Comparison of ENCODE assay signal across 8 mouse cellular contexts in the genomic region with DNA sequence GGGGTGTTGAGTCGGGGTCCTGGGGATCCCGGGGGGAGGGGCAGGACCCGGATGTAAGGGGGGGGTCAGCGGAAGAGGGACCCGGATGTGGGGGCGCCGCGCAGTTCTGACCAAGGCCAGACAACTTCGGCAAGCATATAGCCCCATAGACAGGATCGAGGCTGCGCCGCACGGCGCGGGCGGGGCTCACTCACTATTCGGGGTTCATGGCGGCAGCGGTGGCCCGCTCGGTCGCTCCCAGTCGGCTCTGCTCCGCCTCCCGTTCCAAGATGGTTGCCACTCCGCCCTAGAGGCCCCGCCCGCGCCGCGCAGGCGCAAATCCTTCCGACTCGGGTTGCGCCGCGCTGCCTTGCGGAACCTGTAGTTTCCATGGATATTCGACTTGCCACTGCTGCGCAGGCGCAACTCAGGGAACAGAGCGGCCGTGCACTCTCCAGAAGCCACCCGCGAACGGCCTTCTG. TPM values are rescaled to one million over a fixed set of nuclear protein-coding genes. Genes with fewer than 3 reads are reported as not detected.
DNase-seq lines count a peak whose midpoint lies in the region; ATAC-seq and TF ChIP-seq lines count a peak whose summit lies in the region.

A gene (minus strand): TSS at position 342 of the 461 bp plus-strand sequence.

- peaks cover 52% of the 10 kb centered on the region for H3K4me1 ChIP-seq in erythroblast, embryonic 14.5 days (ENCODE audit: control insufficient read depth)
- H3K4me1 ChIP-seq in heart, embryonic 11.5 days (ENCODE audit: control insufficient read depth, insufficient read depth, low read length) = peaks cover 15% of the 10 kb centered on the region
- H3K4me1 ChIP-seq in kidney, embryonic 16.5 days (ENCODE audit: insufficient read depth, low read length) = peaks cover 28% of the 10 kb centered on the region
- peaks cover 3% of the 10 kb centered on the region for H3K4me1 ChIP-seq in liver, adult 2 months (ENCODE audit: control insufficient read depth, insufficient read depth, low read length)

- H3K9ac ChIP-seq in heart, embryonic 11.5 days (ENCODE audit: low read depth, low read length) = peak within 1 kb of the TSS; percentile 86
- H3K9ac ChIP-seq in kidney, embryonic 16.5 days (replicated peaks; ENCODE audit: low read length) = peak within 1 kb of the TSS; percentile 94
- peak within 1 kb of the TSS; percentile 99 for H3K9ac ChIP-seq in liver, adult 2 months (ENCODE audit: low read depth, low read length)

- H3K4me3 ChIP-seq in C2C12 (ENCODE audit: insufficient read depth, poor library complexity, severe bottlenecking) (peak within 1 kb of the TSS; percentile 97), myocyte (peak within 1 kb of the TSS; percentile 86)
- peak within 1 kb of the TSS; percentile 65 for H3K4me3 ChIP-seq in erythroblast, embryonic 14.5 days (replicated peaks)
- peak within 1 kb of the TSS; percentile 92 for H3K4me3 ChIP-seq in heart, embryonic 11.5 days (ENCODE audit: low read depth, low read length)
- peak within 1 kb of the TSS; percentile 88 for H3K4me3 ChIP-seq in kidney, embryonic 16.5 days (ENCODE audit: low read length)
- H3K4me3 ChIP-seq in liver, adult 2 months (ENCODE audit: insufficient read depth, low read depth, low read length) = peak within 1 kb of the TSS; percentile 99

- WGBS in heart, embryonic 11.5 days (ENCODE audit: insufficient replicate concordance) = under 1% methylated on average over 45 of the region's 46 CpGs
- 0% methylated on average over 45 of the region's 46 CpGs for WGBS in kidney, embryonic 16.5 days
- under 1% methylated on average over 46 of the region's 46 CpGs for WGBS in liver, adult 2 months

- peak; percentile 99 for DNase-seq in brain, embryonic 14.5 days (ENCODE audit: low read depth)
- peak; percentile 88 for DNase-seq in liver, adult 2 months (ENCODE audit: extremely low read depth, low read depth, low spot score)
- peak; percentile 99 for DNase-seq in splenic B cell, adult 2 months (ENCODE audit: low read depth, low spot score)

- no peak for TF ChIP-seq CTCF in C2C12 (IDR thresholded peaks at IDR 0.05; ENCODE audit: control insufficient read depth, insufficient read depth, insufficient read length)
- no peak for TF ChIP-seq CTCF in brain, embryonic 14.5 days (IDR thresholded peaks at IDR 0.05; ENCODE audit: borderline replicate concordance, extremely low read depth, insufficient read depth, insufficient read length)
- no peak for TF ChIP-seq CTCF in liver, adult 2 months (IDR thresholded peaks at IDR 0.05; ENCODE audit: low read depth, low read length)

- TF ChIP-seq POLR2A in brain, embryonic 14.5 days (IDR thresholded peaks at IDR 0.05; ENCODE audit: borderline replicate concordance, extremely low read depth, insufficient read depth, insufficient read length, poor library complexity, severe bottlenecking) = peak; percentile 70; the same call in 1 of the 2 replicates
- 0 out of 2 replicates have a peak, but pooled peaks have one; percentile 25 for TF ChIP-seq POLR2A in liver, adult 2 months (IDR thresholded peaks at IDR 0.05; ENCODE audit: extremely low read depth, insufficient read depth, low read length)
- peak; percentile 81 for TF ChIP-seq POLR2A in myocyte (IDR thresholded peaks at IDR 0.05; ENCODE audit: insufficient read length, low read depth)

- H3K27me3 ChIP-seq in C2C12 (ENCODE audit: control insufficient read depth, insufficient read depth, insufficient read length) (no peaks in the 10 kb centered on the region), myocyte (ENCODE audit: control insufficient read depth, insufficient read depth, insufficient read length) (no peaks in the 10 kb centered on the region)
- H3K27me3 ChIP-seq in erythroblast, embryonic 14.5 days (ENCODE audit: control insufficient read depth) = no peaks in the 10 kb centered on the region
- no peaks in the 10 kb centered on the region for H3K27me3 ChIP-seq in heart, embryonic 11.5 days (ENCODE audit: control insufficient read depth, insufficient read depth, low read length)
- H3K27me3 ChIP-seq in kidney, embryonic 16.5 days (ENCODE audit: insufficient read depth, low read length) = no peaks in the 10 kb centered on the region
- H3K27me3 ChIP-seq in liver, adult 2 months (ENCODE audit: control insufficient read depth, insufficient read depth, low read length) = no peaks in the 10 kb centered on the region
- no peaks in the 10 kb centered on the region for H3K27me3 ChIP-seq in splenic B cell, adult 2 months (ENCODE audit: control insufficient read depth, insufficient read depth, low read length, poor library complexity, severe bottlenecking)

- H3ac ChIP-seq in C2C12 (ENCODE audit: control insufficient read depth, insufficient read length, low read depth) (peak within 1 kb of the TSS; percentile 79), myocyte (ENCODE audit: control insufficient read depth, insufficient read length) (peak within 1 kb of the TSS; percentile 22)

- H3K79me2 ChIP-seq in C2C12 (ENCODE audit: control insufficient read depth, insufficient read depth) = peaks cover 23% of the 10 kb centered on the region
- no peaks in the 10 kb centered on the region; the same call in 1 of the 2 replicates for H3K79me2 ChIP-seq in liver, adult 2 months (ENCODE audit: control insufficient read depth, insufficient read depth, low read length)
- H3K79me2 ChIP-seq in myocyte (ENCODE audit: control insufficient read depth, insufficient read depth) = peaks cover 16% of the 10 kb centered on the region

- H3K36me3 ChIP-seq in C2C12 (ENCODE audit: control insufficient read depth, insufficient read depth) (peaks cover 59% of the 10 kb centered on the region), myocyte (ENCODE audit: control insufficient read depth, insufficient read depth) (peaks cover 19% of the 10 kb centered on the region)
- peaks cover 51% of the 10 kb centered on the region for H3K36me3 ChIP-seq in erythroblast, embryonic 14.5 days (ENCODE audit: control insufficient read depth)
- peaks cover 30% of the 10 kb centered on the region for H3K36me3 ChIP-seq in heart, embryonic 11.5 days (ENCODE audit: control insufficient read depth, insufficient read depth, low read length)
- peaks cover 61% of the 10 kb centered on the region for H3K36me3 ChIP-seq in kidney, embryonic 16.5 days (ENCODE audit: insufficient read depth, low read length)
- H3K36me3 ChIP-seq in liver, adult 2 months (ENCODE audit: control insufficient read depth, insufficient read depth, low read length) = peaks cover 14% of the 10 kb centered on the region; the same call in 1 of the 2 replicates
- peaks cover 1% of the 10 kb centered on the region; the same call in 1 of the 2 replicates for H3K36me3 ChIP-seq in splenic B cell, adult 2 months (ENCODE audit: control insufficient read depth, insufficient read depth, low read length, poor library complexity, severe bottlenecking)

- peak; percentile 86 for ATAC-seq in heart, embryonic 11.5 days (replicated peaks; ENCODE audit: insufficient number of reproducible peaks, low FRiP score, low TSS enrichment)
- ATAC-seq in kidney, embryonic 16.5 days (ENCODE audit: low FRiP score, low TSS enrichment) = peak; percentile 96

- peak within 1 kb of the TSS; percentile 95 for H3K4me2 ChIP-seq in heart, embryonic 11.5 days
- H3K4me2 ChIP-seq in kidney, embryonic 16.5 days (replicated peaks; ENCODE audit: low read depth, low read length) = peak within 1 kb of the TSS; percentile 93
- H3K4me2 ChIP-seq in myocyte (ENCODE audit: low read depth) = peak within 1 kb of the TSS; percentile 90

- H3K9me3 ChIP-seq in erythroblast, embryonic 14.5 days (ENCODE audit: control insufficient read depth, low read length) = no peaks in the 10 kb centered on the region
- H3K9me3 ChIP-seq in heart, embryonic 11.5 days (replicated peaks; ENCODE audit: control insufficient read depth, low read length) = no peaks in the 10 kb centered on the region
- H3K9me3 ChIP-seq in kidney, embryonic 16.5 days (ENCODE audit: low read length) = no peaks in the 10 kb centered on the region

- H3K27ac ChIP-seq in heart, embryonic 11.5 days (ENCODE audit: low read depth, low read length) = peak within 1 kb of the TSS; percentile 87
- H3K27ac ChIP-seq in kidney, embryonic 16.5 days (ENCODE audit: low read length) = peak within 1 kb of the TSS; percentile 93
- H3K27ac ChIP-seq in liver, adult 2 months (replicated peaks; ENCODE audit: insufficient read depth, low read depth, low read length) = peak within 1 kb of the TSS; percentile 99

- H3K79me3 ChIP-seq in C2C12 (ENCODE audit: low read depth) = peaks cover 13% of the 10 kb centered on the region

TF ChIP-seq in C2C12, 6 proteins besides CTCF, POLR2A, EP300 and RAD21:
- no peak for TF ChIP-seq FOSL1 (IDR thresholded peaks at IDR 0.05; ENCODE audit: insufficient read depth, low read length, poor library complexity, severe bottlenecking)
- TF ChIP-seq MYOG (IDR thresholded peaks at IDR 0.05; ENCODE audit: control insufficient read depth, extremely low read depth, insufficient read length) = no peak
- no peak for TF ChIP-seq MAX (IDR thresholded peaks at IDR 0.05)
- no peak for TF ChIP-seq CEBPB (IDR thresholded peaks at IDR 0.05; ENCODE audit: low read depth)
- TF ChIP-seq MYOD1 (IDR thresholded peaks at IDR 0.05; ENCODE audit: control insufficient read depth, insufficient read length, low read depth) = no peak
- TF ChIP-seq USF1 (IDR thresholded peaks at IDR 0.05; ENCODE audit: low read depth) = no peak

TF ChIP-seq in myocyte, 11 proteins besides CTCF, POLR2A, EP300 and RAD21:
- peak; percentile 87 for TF ChIP-seq POLR2AphosphoS2 (IDR thresholded peaks at IDR 0.05; ENCODE audit: insufficient read length, low read depth)
- TF ChIP-seq MAX (IDR thresholded peaks at IDR 0.05; ENCODE audit: low read depth) = no peak
- no peak for TF ChIP-seq TCF12 (IDR thresholded peaks at IDR 0.05; ENCODE audit: insufficient read depth, poor library complexity, severe bottlenecking)
- TF ChIP-seq MYOG (IDR thresholded peaks at IDR 0.05; ENCODE audit: control insufficient read depth in 1 of 3, insufficient read depth in 1 of 3, insufficient read length in 2 of 3, low read depth in 2 of 3) = no peak

RNA-seq across cellular contexts. Expression of the gene that starts here (rescaled TPM):
- polyA plus RNA-seq in C2C12 (2012; fragmentation: generic; extraction: Trizol) (212 TPM), myocyte (2012; fragmentation: generic; extraction: Trizol) (203 TPM)
- polyA plus RNA-seq in brain, embryonic 14.5 days (2012; rRNA removed) = 195 and 205 TPM in 2 replicates
- polyA plus RNA-seq in erythroblast, embryonic 14.5 days (2012) = 16.9 and 17.0 TPM in 2 replicates
- 211 and 225 TPM in 2 replicates for polyA plus RNA-seq in heart, embryonic 11.5 days (2014; fragmentation: Nextera tagmentation; extraction: Ambion mirVana)
- 306 and 315 TPM in 2 replicates for polyA plus RNA-seq in kidney, embryonic 16.5 days (2015; fragmentation: Nextera tagmentation; extraction: Ambion mirVana)
- total RNA-seq in liver, adult 2 months (2014; rRNA removed) = 82.1 and 98.7 TPM in 2 replicates
- polyA plus RNA-seq in liver, adult 2 months (2012; rRNA removed) = 165 and 169 TPM in 2 replicates

Comparison
In these comparisons a context has a peak if more than half of its experiments do, and no peak if none do; other contexts are left out.
1. Peak in every context shown above with its lines: DNase-seq, ATAC-seq, H3K4me3 ChIP-seq and H3K27ac ChIP-seq.
2. POLR2A ChIP-seq: peak in every context shown above with its lines; median percentile 81 in myocyte; 70 in brain, embryonic 14.5 days; 25 in liver, adult 2 months.